Mouse (Mus musculus): ENCODE data around the gene 4921501E09Rik. TPM values are rescaled to one million over a fixed set of nuclear protein-coding genes. Genes with fewer than 3 reads are reported as not detected.

The 4921501E09Rik gene
- polyA plus RNA-seq, 1 experiment from 2014 or later = not detected

Other genes with a start within 250 kb of the 4921501E09Rik start
- gene Zfp799, start 237.8 kb downstream of the 4921501E09Rik start, polyA plus RNA-seq (2016; fragmentation: Nextera tagmentation; extraction: Ambion mirVana) = 15.7 and 17.3 TPM in 2 replicates
- gene Zfp870, start 176.4 kb downstream of the 4921501E09Rik start, polyA plus RNA-seq (2016; fragmentation: Nextera tagmentation; extraction: Ambion mirVana) = 6.5 and 7.9 TPM in 2 replicates
- not detected in 2 replicates for gene Cyp4f14, start 150.7 kb downstream of the 4921501E09Rik start, polyA plus RNA-seq (2016; fragmentation: Nextera tagmentation; extraction: Ambion mirVana)
- gene Cyp4f13, start 120.7 kb downstream of the 4921501E09Rik start, polyA plus RNA-seq (2016; fragmentation: Nextera tagmentation; extraction: Ambion mirVana) = 4.7 and 5.6 TPM in 2 replicates
- gene Zfp472, start 102.2 kb downstream of the 4921501E09Rik start, polyA plus RNA-seq (2016; fragmentation: Nextera tagmentation; extraction: Ambion mirVana) = 8.7 and 10.3 TPM in 2 replicates
- 16.9 and 19.4 TPM in 2 replicates for gene Zfp952, start 74.9 kb downstream of the 4921501E09Rik start, polyA plus RNA-seq (2016; fragmentation: Nextera tagmentation; extraction: Ambion mirVana)
- gene Zfp763, start 34.7 kb downstream of the 4921501E09Rik start, polyA plus RNA-seq (2016; fragmentation: Nextera tagmentation; extraction: Ambion mirVana) = 21.6 and 22.8 TPM in 2 replicates
- 13.5 and 16.5 TPM in 2 replicates for gene Zfp563, start 21.3 kb upstream of the 4921501E09Rik start, polyA plus RNA-seq (2016; fragmentation: Nextera tagmentation; extraction: Ambion mirVana)
- 0.19 TPM in 1 of 2 replicates, not detected in the other for gene Morc2b, start 71.6 kb upstream of the 4921501E09Rik start, polyA plus RNA-seq (2016; fragmentation: Nextera tagmentation; extraction: Ambion mirVana)
- not detected in 2 replicates for gene Olfr55, start 100.4 kb upstream of the 4921501E09Rik start, polyA plus RNA-seq (2016; fragmentation: Nextera tagmentation; extraction: Ambion mirVana)
- gene Olfr239, start 123.2 kb upstream of the 4921501E09Rik start, polyA plus RNA-seq (2016; fragmentation: Nextera tagmentation; extraction: Ambion mirVana) = not detected in 2 replicates
- not detected in 2 replicates for gene Olfr1564, start 153.6 kb upstream of the 4921501E09Rik start, polyA plus RNA-seq (2016; fragmentation: Nextera tagmentation; extraction: Ambion mirVana)
- gene Zfp955a, start 187.1 kb upstream of the 4921501E09Rik start, polyA plus RNA-seq (2016; fragmentation: Nextera tagmentation; extraction: Ambion mirVana) = 17.7 and 21.3 TPM in 2 replicates
- 0.03 and 0.05 TPM in 2 replicates for gene Olfr63, start 196.6 kb upstream of the 4921501E09Rik start, polyA plus RNA-seq (2016; fragmentation: Nextera tagmentation; extraction: Ambion mirVana)
- 12.7 and 14.7 TPM in 2 replicates for gene Zfp955b, start 221.5 kb upstream of the 4921501E09Rik start, polyA plus RNA-seq (2016; fragmentation: Nextera tagmentation; extraction: Ambion mirVana)

All from neural tube, embryonic 12.5 days (tissue).